Mouse (Mus musculus) CD4-positive, CD25-positive, alpha-beta regulatory T cell, adult 2 months (primary cell): ENCODE data around the gene Vwc2.

ENCODE experiments used
- DNase-seq: peaks from one replicate; pipeline ENCODE4 v3.0.0-alpha.2; 2012; ENCODE audit warnings: low read depth, low spot score

Gene Vwc2

GRCm38 (mm10) chr11:11242694-11243377 is 128.8 kb downstream of the Vwc2 start:
- DNase-seq = no peak

GRCm38 (mm10) chr11:11257348-11257747 is 143.3 kb downstream of the Vwc2 start:
- DNase-seq = no peak

GRCm38 (mm10) chr11:11280128-11280527 is 166.1 kb downstream of the Vwc2 start:
- no peak for DNase-seq

GRCm38 (mm10) chr11:11283512-11283911 is 169.5 kb downstream of the Vwc2 start:
- DNase-seq = no peak
